Mouse (Mus musculus) brain, embryonic 14.5 days (tissue): Measurements from ENCODE around the gene Dnajb6. TPM values are rescaled to one million over a fixed set of nuclear protein-coding genes. Genes with fewer than 3 reads are reported as not detected.

Experiments
- DNase-seq: peaks from one replicate; pipeline ENCODE4 v3.0.0-alpha.2; 2011; ENCODE audit warnings: low read depth
- CTCF ChIP-seq: fragments of 200-500 bp; IDR thresholded peaks from 2 replicates; pipeline ENCODE4 v1.5.1; 2012; ENCODE audit warnings: inconsistent platforms, mild to moderate bottlenecking, moderate library complexity, borderline replicate concordance; ENCODE audit not compliant: insufficient read depth, insufficient read length; ENCODE audit errors: extremely low read depth
- POLR2A ChIP-seq: fragments of 200-500 bp; IDR thresholded peaks from 2 replicates; pipeline ENCODE4 v1.6.1; 2012; ENCODE audit warnings: mild to moderate bottlenecking, inconsistent platforms, borderline replicate concordance; ENCODE audit not compliant: poor library complexity, insufficient read depth, insufficient read length, severe bottlenecking; ENCODE audit errors: extremely low read depth
- polyA plus RNA-seq: library from polyadenylated mRNA; depleted of rRNA; stranded (reverse); fragments of >200 nt; gene quantifications from 2 replicates; pipeline ENCODE4 v1.2.3, GENCODE M21; 2012

The Dnajb6 gene
- polyA plus RNA-seq, 1 experiment: 201 TPM

DNA sequence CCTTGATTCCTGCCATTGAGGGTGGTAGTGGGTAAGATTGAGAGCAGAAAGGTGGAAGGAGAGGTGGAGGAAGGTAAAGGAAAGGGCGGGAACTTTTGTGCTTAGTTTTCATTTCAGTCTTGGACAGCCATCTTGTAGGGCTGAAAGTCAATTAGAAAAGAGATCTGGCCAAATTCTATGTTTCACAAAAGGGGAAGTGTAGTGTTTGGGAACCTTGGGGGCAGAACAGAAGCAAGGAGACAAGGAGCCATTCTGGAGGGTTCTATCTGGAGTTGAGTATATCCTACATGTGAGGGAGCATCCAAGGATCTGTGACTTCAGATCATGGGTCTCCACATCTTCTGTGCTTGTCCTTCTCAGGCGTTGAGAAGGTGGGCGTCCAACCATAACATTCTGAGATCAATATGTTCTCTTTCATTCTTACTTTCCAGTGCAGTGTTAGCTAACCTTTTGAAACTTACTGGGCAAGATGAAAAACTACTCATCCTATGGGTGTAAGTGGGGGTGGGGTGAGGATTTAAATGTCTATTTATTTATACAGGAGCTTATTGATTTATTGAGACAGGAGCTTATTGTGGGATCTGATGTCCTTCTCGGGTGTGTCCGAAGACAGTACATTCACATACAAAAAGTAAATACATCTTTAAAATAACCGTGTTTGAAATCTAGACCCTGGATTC, 517 bp upstream of the Dnajb6 start:
- TF ChIP-seq POLR2A: no peak
- no peak for DNase-seq

DNA sequence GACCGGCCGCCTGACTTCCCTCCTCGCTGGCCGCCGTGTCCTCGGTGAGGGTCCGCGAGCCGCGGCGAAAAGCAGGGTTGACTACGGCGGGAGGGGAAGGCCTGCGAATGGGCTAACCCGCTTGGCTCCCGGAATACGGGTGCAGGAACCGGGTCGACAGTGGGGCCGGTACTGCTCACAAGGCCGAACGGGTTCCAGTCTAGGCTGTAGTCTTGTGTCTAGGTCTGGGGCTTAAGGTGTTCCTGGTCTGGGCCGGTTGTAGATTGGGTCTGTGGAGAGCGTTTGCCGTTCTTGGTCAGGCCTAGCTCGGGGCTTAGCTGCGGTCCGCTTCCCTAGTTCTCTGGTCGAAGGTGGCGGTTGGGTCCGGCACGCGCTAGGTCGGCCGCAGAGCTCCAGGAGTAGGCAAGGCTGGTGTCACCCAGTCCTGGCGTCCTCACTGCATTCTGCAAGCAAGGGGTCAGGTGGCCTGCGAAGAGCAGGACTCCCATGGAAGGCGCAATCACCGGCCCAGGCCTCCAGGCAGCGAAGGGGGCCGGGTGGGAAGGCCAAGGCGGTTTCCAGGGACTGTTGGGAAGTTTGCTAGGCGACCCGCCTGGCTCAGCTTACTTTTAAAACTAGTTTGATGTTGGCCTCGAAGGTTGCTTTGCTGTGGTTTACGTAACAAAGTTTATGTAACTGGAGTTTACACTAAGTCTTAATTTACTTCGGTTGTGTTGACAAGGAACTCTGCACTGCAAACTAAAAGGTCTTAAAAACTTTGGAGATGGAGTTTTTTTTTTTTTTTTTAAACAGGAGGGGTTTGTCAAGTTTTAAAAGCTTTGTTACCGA, 799 bp downstream of the Dnajb6 start:
- TF ChIP-seq POLR2A: no peak
- no peak for TF ChIP-seq CTCF
- DNase-seq: no peak

DNA sequence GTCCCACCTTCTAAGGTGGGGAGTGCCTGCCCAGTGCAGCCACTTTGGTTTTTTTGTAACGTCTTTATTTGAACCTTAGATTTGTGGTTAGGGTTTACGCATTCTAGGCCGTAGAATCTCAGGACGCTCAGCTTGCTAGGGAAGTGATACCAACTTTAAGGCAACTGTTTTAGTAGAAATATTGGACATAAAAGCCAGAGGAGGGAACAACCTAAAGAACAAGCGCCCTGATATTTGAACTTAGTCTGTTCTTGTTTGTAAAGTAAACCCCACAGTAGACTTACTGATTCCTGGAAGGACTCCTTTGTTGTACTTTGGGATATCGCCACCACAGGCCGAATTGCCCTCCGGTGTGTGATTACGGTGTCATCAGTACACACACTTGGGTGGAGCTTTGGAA, 1.5 kb downstream of the Dnajb6 start:
- DNase-seq: no peak
- no peak for TF ChIP-seq CTCF
- TF ChIP-seq POLR2A: no peak

DNA sequence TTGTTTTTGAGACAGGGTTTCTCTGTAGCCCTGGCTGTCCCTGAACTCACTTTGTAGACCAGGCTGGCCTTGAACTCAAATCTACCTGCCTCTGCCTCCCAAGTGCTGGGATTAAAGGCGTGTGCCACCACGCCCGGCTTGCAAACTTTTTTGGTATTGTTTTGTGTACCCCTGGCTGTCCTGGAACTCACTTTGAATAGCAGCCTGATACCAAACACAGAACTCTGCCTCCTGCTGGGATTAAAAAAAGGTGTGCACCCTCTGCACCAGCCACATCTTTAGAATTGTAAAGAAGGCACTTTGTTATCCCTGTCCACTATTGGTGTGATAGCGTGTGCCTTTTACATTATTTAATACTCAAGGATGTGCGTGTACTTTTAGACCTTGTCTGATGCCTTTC, 2.0 kb downstream of the Dnajb6 start:
- TF ChIP-seq POLR2A: no peak
- no peak for TF ChIP-seq CTCF
- no peak for DNase-seq

DNA sequence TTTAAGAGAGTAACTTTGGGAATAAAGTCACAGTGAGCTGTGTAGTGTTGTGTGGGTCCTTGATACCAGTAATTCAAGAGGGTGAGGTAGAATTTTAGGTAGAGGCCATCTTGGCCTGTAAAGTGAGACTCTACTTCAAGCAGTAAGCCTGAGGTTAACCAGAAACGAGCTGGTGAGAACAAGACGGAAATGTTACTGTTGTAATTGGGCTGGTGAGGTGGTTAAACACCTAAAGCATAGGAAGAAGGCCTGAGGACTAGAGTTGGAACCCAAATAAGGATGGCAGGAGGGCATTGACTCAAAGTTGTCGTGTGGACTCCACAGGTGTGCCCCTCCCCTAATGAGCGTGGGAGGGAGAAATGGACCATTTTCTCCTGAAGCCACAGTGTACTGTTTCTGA, 2.6 kb downstream of the Dnajb6 start:
- TF ChIP-seq CTCF: no peak
- no peak for TF ChIP-seq POLR2A
- DNase-seq: no peak

DNA sequence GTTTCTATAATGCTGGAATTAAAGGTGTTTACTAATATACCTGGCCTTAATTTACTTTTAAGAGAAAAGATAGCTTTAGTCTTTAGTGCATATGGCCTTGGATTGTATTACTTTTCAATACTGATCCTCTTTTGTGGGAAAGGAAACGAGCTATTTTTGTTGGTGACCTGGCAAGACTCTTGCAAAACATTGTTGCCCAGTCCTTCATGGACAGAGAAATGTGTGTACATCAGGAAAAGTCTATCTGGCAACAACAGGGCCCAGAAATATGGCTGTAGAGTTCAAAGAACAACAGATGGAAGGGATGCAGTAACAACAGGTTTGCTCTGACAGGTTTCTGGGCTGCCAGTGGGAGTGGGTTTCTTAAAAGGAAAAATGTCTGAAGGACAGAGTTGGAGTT, 5.2 kb downstream of the Dnajb6 start:
- TF ChIP-seq CTCF (no peak), POLR2A (no peak)
- DNase-seq: no peak

DNA sequence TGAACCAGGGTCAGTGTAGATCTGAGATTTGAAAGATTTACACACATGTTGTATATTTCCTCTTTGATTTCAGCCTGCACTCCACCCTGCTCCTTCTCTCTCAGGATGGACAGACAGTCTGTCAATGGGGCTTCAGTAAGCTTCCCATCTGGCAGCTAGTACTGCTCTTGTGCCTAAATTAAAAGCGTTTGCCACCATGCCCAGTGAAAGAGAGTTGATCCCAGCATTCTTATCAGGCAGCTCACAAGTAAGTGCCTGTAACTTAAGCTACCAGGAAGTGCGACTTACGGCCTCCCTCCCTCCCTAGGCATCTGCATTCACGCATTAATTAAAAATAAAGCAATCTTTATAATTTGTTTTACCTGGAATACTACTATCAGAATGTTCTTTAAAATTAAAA, 5.6 kb downstream of the Dnajb6 start:
- TF ChIP-seq CTCF: no peak
- no peak for TF ChIP-seq POLR2A
- peak; percentile 3 for DNase-seq

DNA sequence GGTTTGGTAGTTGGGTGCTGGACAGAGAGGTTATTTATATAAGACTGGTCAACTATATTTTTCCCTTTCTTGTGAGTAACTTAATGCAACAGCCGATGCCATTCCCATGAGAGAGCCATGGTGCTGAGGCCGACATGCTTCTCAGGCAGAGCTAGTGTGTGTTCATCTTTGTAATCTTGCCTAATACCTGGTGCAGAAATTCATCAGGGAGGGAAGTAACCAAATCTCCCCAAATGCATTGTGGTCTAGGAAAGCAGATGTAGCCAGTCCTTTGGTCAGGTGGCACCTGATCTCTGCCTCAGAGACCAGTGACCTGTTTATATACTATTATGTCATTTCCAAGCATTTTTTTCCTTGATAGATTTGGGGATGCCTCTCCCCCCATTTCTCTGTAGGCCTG, 12.2 kb downstream of the Dnajb6 start:
- no peak for DNase-seq
- TF ChIP-seq POLR2A (no peak), CTCF (no peak)

DNA sequence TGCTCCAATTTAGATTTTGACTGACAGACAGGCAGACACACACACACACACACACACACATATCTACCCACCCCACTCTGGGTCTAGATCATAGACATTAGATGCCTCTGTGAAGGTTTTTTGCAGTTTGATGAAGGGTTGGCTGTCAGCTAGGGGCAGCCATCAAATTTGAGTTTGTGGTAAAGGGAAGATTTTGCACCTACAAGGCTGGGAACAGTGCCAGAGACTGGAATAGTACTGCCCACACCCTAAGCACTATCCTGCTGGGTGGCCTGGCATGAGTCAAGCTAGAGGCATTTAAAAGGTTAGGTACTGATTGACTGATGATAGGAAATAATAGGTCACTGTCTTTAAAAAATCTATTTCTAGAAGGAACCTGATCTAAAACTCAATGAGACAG, 15.8 kb downstream of the Dnajb6 start:
- TF ChIP-seq POLR2A (no peak), CTCF (no peak)
- no peak for DNase-seq

DNA sequence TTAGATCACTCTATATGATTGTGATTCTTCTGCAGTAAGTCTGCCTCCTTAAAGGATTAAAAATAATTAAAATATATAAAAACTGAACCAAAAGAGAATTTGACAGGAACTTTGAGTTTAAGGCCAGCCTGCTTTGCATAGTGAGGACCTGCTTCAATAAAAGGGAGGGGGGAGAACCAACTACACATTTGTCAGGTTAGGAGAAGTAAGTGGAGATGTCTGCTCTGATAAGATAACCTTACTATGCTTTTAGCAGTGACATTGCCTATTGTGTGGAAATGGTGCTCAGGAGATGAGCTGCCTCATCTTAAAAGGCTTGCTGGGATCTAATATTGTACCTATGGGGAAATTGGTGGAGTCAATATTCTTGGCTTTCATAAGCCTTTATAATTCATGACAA, 17.4 kb downstream of the Dnajb6 start:
- no peak for TF ChIP-seq CTCF
- TF ChIP-seq POLR2A: no peak
- DNase-seq: no peak

DNA sequence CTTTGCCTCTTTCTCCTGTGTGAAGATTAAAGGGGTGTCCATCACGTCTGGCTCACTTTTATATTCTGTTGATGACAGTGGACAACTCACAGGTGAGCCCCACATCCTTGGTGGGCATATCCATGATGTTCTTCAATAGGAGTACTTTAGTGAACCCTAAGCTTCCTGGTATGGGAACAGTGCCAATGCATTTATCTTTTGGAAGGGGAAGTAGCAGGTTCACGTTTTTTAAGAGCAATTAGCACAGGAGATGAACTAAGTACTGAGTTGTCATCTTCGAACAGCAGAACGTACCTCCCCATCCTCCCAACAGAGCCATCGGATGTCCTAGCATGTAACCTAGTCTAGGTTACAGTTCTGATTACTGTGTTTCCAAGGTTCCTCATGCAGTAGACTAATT, 23.8 kb downstream of the Dnajb6 start:
- no peak for TF ChIP-seq POLR2A
- TF ChIP-seq CTCF: no peak
- DNase-seq: no peak

DNA sequence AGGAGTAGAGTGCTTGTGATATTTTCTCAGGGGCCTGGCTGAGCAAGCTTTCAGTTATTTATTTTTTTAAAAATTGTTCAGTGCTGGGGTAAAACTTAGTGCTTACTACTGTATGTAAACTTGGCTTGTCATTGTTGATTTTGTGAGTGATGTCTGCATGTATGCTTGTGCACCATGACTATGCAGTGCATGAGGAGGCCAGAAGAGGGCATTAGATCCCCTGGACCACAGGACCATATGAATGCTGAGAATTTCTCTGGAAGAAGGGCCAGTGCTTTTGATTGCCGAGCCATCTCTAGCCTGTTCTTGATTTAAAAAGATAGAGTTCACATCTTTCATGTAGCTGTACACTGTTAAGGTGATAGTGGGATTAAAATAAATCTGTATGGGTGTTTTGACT, 35.4 kb downstream of the Dnajb6 start:
- DNase-seq: peak; percentile 6

More for the DNA sequence above, 35.4 kb downstream of the Dnajb6 start:
- TF ChIP-seq POLR2A (no peak), CTCF (peak; percentile 30; the same call in 1 of the 2 replicates)
